Mouse (Mus musculus): ENCODE data around the gene Bloc1s3.
A peak's percentile ranks its signal among the peaks of the same experiment; 100 is the strongest.

DNA sequence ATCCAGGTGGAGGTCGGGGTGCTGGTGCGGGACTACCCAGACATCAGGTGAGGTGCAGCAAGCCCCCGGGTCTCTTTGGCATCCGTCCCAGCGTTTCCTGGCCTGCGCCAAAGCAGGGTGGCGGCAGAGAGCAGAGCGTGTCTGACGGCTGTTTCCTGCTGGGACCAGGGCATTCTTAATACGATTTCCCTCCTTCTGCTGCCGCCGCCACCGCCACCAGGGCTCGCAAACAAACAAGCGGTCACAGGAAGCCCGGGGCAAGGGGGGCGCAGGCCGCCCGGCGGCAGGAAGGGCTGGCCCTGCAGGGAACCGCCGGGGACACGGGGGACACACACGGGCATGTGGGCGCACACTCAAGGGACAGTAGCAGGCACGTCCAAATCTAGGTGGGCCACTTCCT is 16.4 kb downstream of the Bloc1s3 start:
- TF ChIP-seq CTCF (IDR thresholded peaks at IDR 0.05) (peak; percentile 66), EP300 (IDR thresholded peaks at IDR 0.05) (peak; percentile 20; the same call in 1 of the 2 replicates)
